Mouse (Mus musculus) ZHBTc4 (cell line): ENCODE measurements around the gene Scnn1g.

ENCODE experiments used
- DNase-seq: peaks from one replicate; pipeline ENCODE4 v3.0.0-alpha.2; 2011; ENCODE audit warnings: low read depth, low spot score

Scnn1g gene

DNA sequence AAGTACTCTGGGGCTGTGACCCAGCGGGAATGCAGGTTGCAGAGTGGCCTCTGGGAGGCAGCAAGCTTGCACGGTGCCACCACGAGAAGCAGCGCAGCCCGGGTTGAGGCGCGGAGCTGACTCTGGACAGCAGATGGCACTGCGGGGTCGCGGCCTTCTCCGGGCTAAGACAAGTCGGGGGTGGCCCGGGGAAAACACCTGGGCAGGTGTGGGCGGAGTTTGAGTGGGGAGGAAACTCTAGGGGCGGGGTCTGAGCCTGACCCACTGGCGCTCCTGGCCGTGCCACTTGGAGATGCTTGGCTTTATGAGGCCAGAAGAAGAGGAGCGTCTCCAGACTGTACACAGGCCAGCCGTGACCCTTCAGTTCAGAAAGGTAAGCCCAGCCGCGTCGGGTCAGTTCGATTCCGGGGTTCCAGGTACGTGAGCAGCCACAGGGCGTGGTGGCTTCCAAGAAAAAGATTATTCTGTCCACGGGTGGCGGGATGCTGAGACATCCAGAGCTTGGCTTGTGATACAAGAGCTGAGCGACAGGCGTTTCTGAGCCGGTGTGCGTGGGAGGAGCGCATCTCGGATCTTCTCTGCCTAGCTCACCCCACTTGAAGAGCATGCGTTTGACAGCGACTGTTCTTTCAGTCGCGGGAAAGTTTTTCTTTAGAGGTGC lies at the start of gene Scnn1g:
Gene Scnn1g, plus strand, starts transcription at position 309 of the 661 bp plus-strand sequence.
- DNase-seq: peak; percentile 92

- DNase-seq: no peak
Observed at GRCm38 (mm10) chr7:121685140-121685984, 48.9 kb upstream of the Scnn1g start.

- DNase-seq: no peak
Observed at GRCm38 (mm10) chr7:121689338-121689737, 44.9 kb upstream of the Scnn1g start.

GRCm38 (mm10) chr7:121691803-121692202 lies 42.5 kb upstream of the Scnn1g start:
- DNase-seq: no peak

DNA sequence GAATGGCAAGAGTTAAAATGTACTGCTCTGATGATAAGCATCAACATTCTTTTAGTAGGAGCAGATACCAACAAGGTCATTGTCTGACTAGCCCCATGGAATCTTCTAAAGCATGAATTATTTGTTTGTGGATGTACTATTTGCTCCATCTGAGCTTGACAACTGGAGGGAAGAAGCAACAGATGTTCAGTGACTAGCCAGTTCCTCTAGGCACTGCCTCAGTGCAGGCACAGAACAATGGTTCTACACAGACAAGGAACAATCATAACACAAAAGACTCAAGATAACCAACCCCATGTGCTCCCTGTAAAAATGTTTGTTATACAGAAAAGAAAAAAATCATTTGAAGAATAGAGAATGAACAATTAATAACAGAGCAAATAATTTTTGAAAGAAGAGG lies 37.1 kb upstream of the Scnn1g start:
- DNase-seq: no peak

DNA sequence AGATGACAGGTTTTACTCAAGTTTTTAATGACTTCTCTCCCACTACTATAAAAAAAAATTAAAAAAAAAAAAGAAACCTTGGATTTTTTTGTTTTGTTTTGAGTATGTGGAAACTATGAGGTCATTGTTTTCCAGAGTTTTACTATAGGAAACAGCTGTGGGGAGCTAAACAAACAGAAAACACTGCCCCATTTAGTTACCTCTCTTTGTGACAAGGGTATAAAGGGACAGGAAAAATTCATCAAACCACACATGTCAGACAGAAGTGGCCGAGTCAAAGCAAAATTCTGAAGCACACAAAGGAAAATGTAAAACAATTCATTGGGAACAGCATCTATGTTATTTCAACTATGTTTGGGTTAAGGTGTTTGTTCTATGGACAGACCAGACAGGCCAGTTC lies 36.7 kb upstream of the Scnn1g start:
- no peak for DNase-seq

DNA sequence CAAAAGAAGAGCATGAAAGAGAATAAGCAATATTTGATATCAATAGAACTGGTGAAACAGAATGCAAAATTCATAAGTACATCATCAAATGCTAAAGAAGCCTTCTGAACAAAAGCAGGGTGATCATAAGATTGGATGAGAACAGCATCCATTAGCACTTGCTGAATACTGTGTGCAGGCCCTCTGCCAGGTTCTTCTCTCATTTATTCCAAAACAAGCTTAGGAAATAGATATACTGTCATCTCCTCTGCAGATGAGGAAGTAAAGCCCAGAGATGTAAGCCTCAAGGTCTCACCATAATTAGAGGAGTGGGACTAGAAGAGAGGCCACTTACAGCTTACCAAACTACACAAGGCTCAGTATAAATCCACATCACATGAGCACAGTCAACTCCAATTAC lies 35.1 kb upstream of the Scnn1g start:
- no peak for DNase-seq

GRCm38 (mm10) chr7:121700480-121700879 lies 33.8 kb upstream of the Scnn1g start:
- no peak for DNase-seq

- DNase-seq: no peak
Observed at GRCm38 (mm10) chr7:121701983-121702382, 32.3 kb upstream of the Scnn1g start.

DNA sequence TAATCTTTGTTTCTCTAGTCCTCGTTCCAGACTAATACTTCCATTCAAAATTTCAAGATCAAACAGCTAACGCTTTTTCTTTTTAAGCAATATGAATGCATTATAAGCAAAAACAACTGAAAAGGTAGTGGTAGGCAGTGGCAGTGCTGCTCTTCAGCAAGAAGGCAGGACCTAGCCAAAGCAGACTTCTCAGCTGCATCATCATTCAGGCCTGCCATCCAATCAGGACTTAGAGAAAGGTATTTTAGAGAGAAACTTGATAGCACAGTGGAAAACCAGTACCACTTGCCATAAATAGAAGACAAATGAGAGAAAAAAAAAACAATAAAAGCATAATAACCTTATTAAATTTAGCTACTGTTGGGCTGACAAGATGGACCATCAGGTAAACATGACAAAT lies 29.2 kb upstream of the Scnn1g start:
- no peak for DNase-seq

DNA sequence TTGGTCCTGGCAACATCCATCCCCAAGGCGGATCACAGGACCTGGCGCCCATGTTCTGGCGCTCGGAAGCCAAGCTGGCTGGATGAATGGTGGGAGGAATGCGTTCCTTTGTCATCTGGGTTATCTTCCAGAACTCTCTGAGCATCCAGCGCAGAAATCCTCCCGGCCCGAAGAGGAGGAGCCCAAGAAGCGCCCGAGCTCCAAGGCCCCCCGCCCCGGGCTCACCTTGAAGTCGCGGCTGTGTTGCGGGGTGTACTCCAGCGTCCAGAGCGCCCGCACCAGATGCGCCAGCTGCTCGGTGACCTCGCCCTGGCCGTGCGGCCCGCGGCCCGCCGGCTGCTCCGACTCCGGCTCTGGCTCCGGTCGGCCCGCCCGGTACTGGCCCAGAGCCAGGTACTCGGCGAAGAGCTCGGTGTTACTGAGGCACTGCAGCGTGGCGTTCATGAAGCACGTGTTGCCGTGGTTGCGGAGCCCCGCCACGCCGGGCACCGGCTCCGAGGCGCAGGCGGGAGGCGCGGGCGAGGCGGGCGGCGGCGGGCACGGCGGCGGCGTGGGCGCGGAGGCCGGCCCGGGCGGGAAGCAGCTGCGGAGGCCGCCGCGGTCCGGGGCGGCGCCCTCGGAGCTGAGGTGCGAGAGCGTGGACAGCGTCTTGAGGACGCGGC lies 27.7 kb upstream of the Scnn1g start:
- DNase-seq: peak; percentile 69

DNA sequence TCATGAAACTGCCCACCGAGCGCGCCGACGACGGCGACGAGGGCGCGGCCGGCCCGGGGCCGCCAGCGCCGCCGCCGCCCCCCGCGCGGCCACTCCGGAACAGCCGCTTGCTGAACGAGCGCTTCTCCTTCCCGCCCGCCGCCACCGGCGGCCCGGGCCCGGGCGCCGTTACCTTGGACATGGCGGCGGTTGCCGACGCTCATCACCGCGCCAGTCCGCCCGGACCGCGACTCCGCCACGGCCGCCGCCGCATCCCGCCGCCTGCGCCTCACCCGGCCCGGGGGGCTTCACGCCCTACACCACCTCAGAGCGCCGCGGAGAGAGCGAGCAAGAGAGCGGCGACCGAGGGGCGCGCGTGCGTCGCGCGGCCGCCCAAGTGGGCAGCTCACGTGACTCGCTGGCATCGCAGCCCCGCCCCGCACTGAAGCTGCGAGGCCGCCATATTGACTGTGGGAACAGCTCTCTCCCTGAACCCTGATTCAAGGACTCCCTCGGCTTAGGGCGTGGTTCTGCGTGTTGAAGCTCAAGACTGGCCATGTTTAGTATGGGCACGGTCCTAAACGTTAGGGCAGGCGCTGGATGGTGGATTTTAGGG lies 27.1 kb upstream of the Scnn1g start, which contains the start of gene Usp31:
Gene Usp31, minus strand, starts transcription at position 181 of the 595 bp plus-strand sequence.
- DNase-seq: peak; percentile 98

GRCm38 (mm10) chr7:121711171-121711570 lies 23.1 kb upstream of the Scnn1g start:
- DNase-seq: no peak

DNA sequence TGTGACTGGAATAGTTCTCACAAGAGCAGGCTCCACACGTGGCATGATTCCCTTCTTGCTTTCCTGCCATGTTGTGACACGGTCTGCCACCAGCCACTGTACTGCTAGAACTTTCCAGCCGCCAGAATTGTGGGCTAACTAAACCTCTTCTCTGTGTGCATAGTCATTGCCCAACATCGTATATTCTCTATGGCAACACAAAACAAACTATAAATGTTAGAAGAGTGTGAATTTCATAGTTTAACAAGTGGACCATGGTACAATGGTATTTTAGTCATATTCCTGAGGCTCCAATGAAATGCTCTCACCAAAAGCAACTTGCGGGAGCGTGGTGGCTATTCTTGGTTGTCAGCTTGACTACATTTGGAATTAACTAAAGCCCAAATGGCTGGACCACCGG lies 17.2 kb upstream of the Scnn1g start:
- no peak for DNase-seq

- peak; percentile 70 for DNase-seq
Observed at GRCm38 (mm10) chr7:121730225-121730624, 4.1 kb upstream of the Scnn1g start.

- DNase-seq: peak; percentile 26
Observed at GRCm38 (mm10) chr7:121737511-121738415, 3.5 kb downstream of the Scnn1g start.

DNA sequence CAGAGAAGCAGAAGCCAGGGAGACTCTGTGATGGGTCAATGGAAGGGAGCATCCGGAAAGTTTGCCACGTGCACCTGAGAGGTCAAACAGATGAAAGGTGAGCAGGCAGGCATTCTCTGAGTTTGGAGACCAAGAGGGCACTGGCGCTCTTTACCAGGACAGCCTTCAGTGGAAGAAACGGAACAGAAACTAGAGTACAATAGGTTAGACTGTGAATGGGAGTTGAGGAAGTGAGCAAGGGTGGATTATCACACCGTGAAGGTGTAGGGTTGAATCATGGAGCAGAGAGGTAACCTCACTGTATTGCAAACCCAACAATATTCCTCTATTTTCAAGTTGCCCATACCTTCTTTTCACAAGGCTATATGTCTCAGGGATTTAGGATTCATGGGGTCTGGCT lies 16.0 kb downstream of the Scnn1g start:
- DNase-seq: no peak

- no peak for DNase-seq
Observed at GRCm38 (mm10) chr7:121754748-121755147, 20.5 kb downstream of the Scnn1g start.

- no peak for DNase-seq
Observed at GRCm38 (mm10) chr7:121763328-121763727, 29.0 kb downstream of the Scnn1g start.

GRCm38 (mm10) chr7:121767900-121768299 lies 33.6 kb downstream of the Scnn1g start:
- no peak for DNase-seq

GRCm38 (mm10) chr7:121768983-121769382 lies 34.7 kb downstream of the Scnn1g start:
- no peak for DNase-seq
